Mouse (Mus musculus) G1E (cell line): ENCODE data around the gene Fmnl2. TPM values are rescaled to one million over a fixed set of nuclear protein-coding genes. Genes with fewer than 3 reads are reported as not detected.

ENCODE experiments used
- ATAC-seq: 2 replicates; pipeline ENCODE4 v1.8.0; 2016; ENCODE audit warnings: mild to moderate bottlenecking; ENCODE audit not compliant: insufficient number of reproducible peaks, poor library complexity, low FRiP score, severe bottlenecking; ENCODE audit errors: extremely low read depth
- DNase-seq: peaks from one replicate; pipeline ENCODE4 v3.0.0; 2012; ENCODE audit warnings: low spot score
- H3K27me3 ChIP-seq: 2 replicates; pipeline ENCODE4 v1.6.1; 2012; ENCODE audit warnings: mild to moderate bottlenecking, low read length, inconsistent platforms; ENCODE audit not compliant: insufficient read depth
- H3K36me3 ChIP-seq: replicated peaks from 2 replicates; pipeline ENCODE3; 2012; ENCODE audit warnings: mild to moderate bottlenecking, inconsistent platforms
- H3K4me1 ChIP-seq: 2 replicates; pipeline ENCODE4 v1.6.1; 2012; ENCODE audit warnings: low read depth, low read length, inconsistent platforms, mixed read lengths; ENCODE audit not compliant: insufficient read depth
- H3K4me3 ChIP-seq: 2 replicates; pipeline ENCODE4 v1.5.1; 2012; ENCODE audit warnings: low read depth, mild to moderate bottlenecking, inconsistent platforms, low read length, moderate library complexity, mixed read lengths
- H3K9me3 ChIP-seq: replicated peaks from 2 replicates; pipeline ENCODE4 v1.6.1; 2012; ENCODE audit warnings: inconsistent platforms
- CTCF ChIP-seq: IDR thresholded peaks from 2 replicates; pipeline ENCODE4 v1.5.1; 2012; ENCODE audit warnings: low read depth, low read length, inconsistent platforms, mixed read lengths
- GATA1 ChIP-seq: IDR thresholded peaks from 2 replicates; pipeline ENCODE4 v1.6.1; 2012; ENCODE audit warnings: borderline replicate concordance, low read length, inconsistent platforms, mixed read lengths
- GATA2 ChIP-seq: IDR thresholded peaks from 2 replicates; pipeline ENCODE4 v1.6.1; 2012; ENCODE audit warnings: low read depth, low read length, inconsistent platforms, borderline replicate concordance
- POLR2AphosphoS5 ChIP-seq: IDR thresholded peaks from 2 replicates; pipeline ENCODE4 v1.6.1; 2012; ENCODE audit warnings: low read depth, low read length, inconsistent platforms; ENCODE audit not compliant: insufficient replicate concordance
- TAL1 ChIP-seq: conservative IDR thresholded peaks from 2 replicates; pipeline ENCODE4 v1.6.1; 2012; ENCODE audit warnings: low read depth, low read length, inconsistent platforms, mixed read lengths
- polyA plus RNA-seq: library from polyadenylated mRNA; stranded (reverse); fragments of >175 nt; gene quantifications from 2 replicates; pipeline ENCODE4 v1.2.3, GENCODE M21; 2012
- total RNA-seq, 2 experiments: library from RNA; stranded (forward) in 1 of 2; stranded (reverse) in 1 of 2; fragments of 200-1000 nt in 1 of 2; fragments of >200 nt in 1 of 2; fragmentation: Nextera tagmentation in 1 of 2; gene quantifications; 2 replicates each; pipeline ENCODE4 v1.2.3; 2014 to 2017

The Fmnl2 gene
- total and polyA plus RNA-seq, 3 experiments, result not detected

GRCm38 (mm10) chr2:52944594-52944993, 86.9 kb downstream of the Fmnl2 start:
- TF ChIP-seq CTCF, result no peak
- TF ChIP-seq TAL1, result no peak
- TF ChIP-seq GATA2, result no peak
- TF ChIP-seq POLR2AphosphoS5, result no peak
- no peak for TF ChIP-seq GATA1
- no peaks in the 10 kb centered on the region for H3K4me1 ChIP-seq
- DNase-seq (no peak), ATAC-seq (no peak)
- H3K9me3 ChIP-seq, result no peaks in the 10 kb centered on the region
- no peaks in the 10 kb centered on the region for H3K36me3 ChIP-seq
- no peaks in the 10 kb centered on the region for H3K27me3 ChIP-seq
- no peak overlapping the region for H3K4me3 ChIP-seq

- DNase-seq (no peak), ATAC-seq (no peak)
- Histone ChIP-seq H3K4me3 (no peak overlapping the region), H3K9me3 (no peaks in the 10 kb centered on the region), H3K36me3 (no peaks in the 10 kb centered on the region), H3K27me3 (0 out of 2 replicates have a peak, but pooled peaks cover 3% of the 10 kb centered on the region), H3K4me1 (no peaks in the 10 kb centered on the region)
- no peak for TF ChIP-seq GATA1
- no peak for TF ChIP-seq POLR2AphosphoS5
- TF ChIP-seq GATA2, result no peak
- TF ChIP-seq TAL1, result no peak
- no peak for TF ChIP-seq CTCF
Measured at GRCm38 (mm10) chr2:52946074-52946473, 88.4 kb downstream of the Fmnl2 start.

GRCm38 (mm10) chr2:52946524-52947186, 89.0 kb downstream of the Fmnl2 start:
- ATAC-seq, result no peak
- H3K4me3 ChIP-seq, result no peak overlapping the region
- no peak for TF ChIP-seq GATA1
- TF ChIP-seq TAL1, result no peak
- no peak for TF ChIP-seq POLR2AphosphoS5
- no peak for TF ChIP-seq CTCF
- TF ChIP-seq GATA2, result no peak

DNA sequence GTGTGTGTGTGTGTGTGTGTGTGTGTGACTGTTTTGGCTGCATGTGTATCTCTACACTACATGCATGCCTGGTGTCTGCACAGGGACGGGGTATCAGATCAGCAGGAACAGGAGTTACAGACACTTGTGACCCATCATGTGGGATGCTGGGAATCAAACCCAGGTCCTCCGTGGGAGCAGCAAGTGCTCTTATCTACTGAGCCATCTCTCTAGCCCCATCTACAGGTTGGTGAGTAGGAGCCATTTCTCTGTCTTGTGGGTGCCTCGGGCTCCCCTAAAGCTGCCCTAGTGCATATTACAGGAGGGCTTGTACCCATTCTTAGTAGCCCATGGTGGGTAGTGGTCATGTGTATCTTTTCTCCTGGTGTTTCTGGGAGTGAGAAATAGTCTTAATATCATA, 90.7 kb downstream of the Fmnl2 start:
- DNase-seq (no peak), ATAC-seq (no peak)
- no peak overlapping the region for H3K4me3 ChIP-seq
- no peaks in the 10 kb centered on the region for H3K36me3 ChIP-seq
- TF ChIP-seq GATA2, result no peak
- no peak for TF ChIP-seq TAL1
- TF ChIP-seq CTCF, result no peak
- TF ChIP-seq POLR2AphosphoS5, result no peak
- no peak for TF ChIP-seq GATA1
- no peaks in the 10 kb centered on the region for H3K9me3 ChIP-seq
- H3K27me3 ChIP-seq, result 0 out of 2 replicates have a peak, but pooled peaks cover 3% of the 10 kb centered on the region
- no peaks in the 10 kb centered on the region for H3K4me1 ChIP-seq

More at GRCm38 (mm10) chr2:52946524-52947186, 89.0 kb downstream of the Fmnl2 start:
- H3K36me3 ChIP-seq, result no peaks in the 10 kb centered on the region
- DNase-seq, result no peak
- no peaks in the 10 kb centered on the region for H3K9me3 ChIP-seq
- 0 out of 2 replicates have a peak, but pooled peaks cover 3% of the 10 kb centered on the region for H3K27me3 ChIP-seq
- H3K4me1 ChIP-seq, result no peaks in the 10 kb centered on the region

DNA sequence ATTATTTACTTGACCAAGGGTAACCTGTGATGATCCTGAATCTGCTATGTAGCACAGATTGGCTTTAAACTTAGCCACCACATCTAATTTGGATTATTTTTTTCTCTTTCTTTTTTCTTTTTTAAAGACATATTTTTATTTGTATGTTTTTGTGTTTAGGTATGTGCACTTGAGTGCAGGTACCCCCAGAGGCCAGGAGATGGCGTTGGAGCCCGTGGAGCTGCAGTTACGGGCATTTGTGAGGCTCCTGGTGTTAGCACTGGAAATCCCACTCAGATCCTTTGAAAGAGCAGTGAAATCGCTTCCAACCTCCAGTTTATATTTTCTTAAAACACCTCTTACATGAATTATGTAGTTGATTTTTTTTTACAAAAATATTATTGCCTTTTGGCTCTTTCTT, 91.9 kb downstream of the Fmnl2 start:
- ATAC-seq, result no peak
- 0 out of 2 replicates have a peak, but pooled peaks cover 3% of the 10 kb centered on the region for H3K27me3 ChIP-seq
- H3K9me3 ChIP-seq, result no peaks in the 10 kb centered on the region
- no peaks in the 10 kb centered on the region for H3K4me1 ChIP-seq
- no peak for DNase-seq
- no peaks in the 10 kb centered on the region for H3K36me3 ChIP-seq
- H3K4me3 ChIP-seq, result no peak overlapping the region
- TF ChIP-seq GATA2 (no peak), GATA1 (no peak)

DNA sequence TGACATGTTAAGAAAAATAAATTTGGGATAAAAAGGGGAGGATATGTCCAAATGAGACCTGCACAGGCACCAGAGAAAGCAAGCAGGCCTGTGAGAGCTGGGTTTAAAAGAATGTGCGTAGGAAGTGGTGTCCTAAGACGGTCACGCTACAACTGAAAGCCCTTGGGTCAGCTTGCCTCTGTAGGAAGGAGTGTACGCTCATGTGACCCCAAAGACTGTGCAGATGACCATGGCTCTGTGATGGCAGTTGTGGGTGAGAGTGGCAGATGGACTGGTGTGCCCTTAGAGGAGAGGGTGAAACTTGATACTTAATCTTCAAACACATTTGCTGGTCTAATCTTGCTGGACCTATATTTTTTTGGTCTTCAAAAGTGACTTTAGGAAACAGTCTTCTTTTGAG, 92.6 kb downstream of the Fmnl2 start:
- no peak for ATAC-seq
- H3K36me3 ChIP-seq, result no peaks in the 10 kb centered on the region
- no peaks in the 10 kb centered on the region for H3K9me3 ChIP-seq
- no peak overlapping the region for H3K4me3 ChIP-seq
- no peak for TF ChIP-seq POLR2AphosphoS5
- no peak for TF ChIP-seq GATA2
- no peak for TF ChIP-seq CTCF
- no peak for TF ChIP-seq GATA1
- 0 out of 2 replicates have a peak, but pooled peaks cover 3% of the 10 kb centered on the region for H3K27me3 ChIP-seq
- no peak for DNase-seq
- no peaks in the 10 kb centered on the region for H3K4me1 ChIP-seq

- Histone ChIP-seq H3K4me3 (no peak overlapping the region), H3K4me1 (no peaks in the 10 kb centered on the region), H3K9me3 (no peaks in the 10 kb centered on the region), H3K27me3 (0 out of 2 replicates have a peak, but pooled peaks cover 3% of the 10 kb centered on the region), H3K36me3 (no peaks in the 10 kb centered on the region)
- ATAC-seq, result no peak
- TF ChIP-seq GATA2 (no peak), CTCF (no peak)
- no peak for DNase-seq
Measured at GRCm38 (mm10) chr2:52952202-52952730, 94.6 kb downstream of the Fmnl2 start.
